Mouse (Mus musculus): ENCODE data around the gene Ints14. TPM values are rescaled to one million over a fixed set of nuclear protein-coding genes. Genes with fewer than 3 reads are reported as not detected.

The Ints14 gene
- 15.9 TPM for polyA plus RNA-seq (2014; fragmentation: Illumina TruSeq; extraction: RNeasy Lipid Tissue Mini Kit (QIAGEN cat#74804); ENCODE audit: low read depth, low replicate concordance)

DNA sequence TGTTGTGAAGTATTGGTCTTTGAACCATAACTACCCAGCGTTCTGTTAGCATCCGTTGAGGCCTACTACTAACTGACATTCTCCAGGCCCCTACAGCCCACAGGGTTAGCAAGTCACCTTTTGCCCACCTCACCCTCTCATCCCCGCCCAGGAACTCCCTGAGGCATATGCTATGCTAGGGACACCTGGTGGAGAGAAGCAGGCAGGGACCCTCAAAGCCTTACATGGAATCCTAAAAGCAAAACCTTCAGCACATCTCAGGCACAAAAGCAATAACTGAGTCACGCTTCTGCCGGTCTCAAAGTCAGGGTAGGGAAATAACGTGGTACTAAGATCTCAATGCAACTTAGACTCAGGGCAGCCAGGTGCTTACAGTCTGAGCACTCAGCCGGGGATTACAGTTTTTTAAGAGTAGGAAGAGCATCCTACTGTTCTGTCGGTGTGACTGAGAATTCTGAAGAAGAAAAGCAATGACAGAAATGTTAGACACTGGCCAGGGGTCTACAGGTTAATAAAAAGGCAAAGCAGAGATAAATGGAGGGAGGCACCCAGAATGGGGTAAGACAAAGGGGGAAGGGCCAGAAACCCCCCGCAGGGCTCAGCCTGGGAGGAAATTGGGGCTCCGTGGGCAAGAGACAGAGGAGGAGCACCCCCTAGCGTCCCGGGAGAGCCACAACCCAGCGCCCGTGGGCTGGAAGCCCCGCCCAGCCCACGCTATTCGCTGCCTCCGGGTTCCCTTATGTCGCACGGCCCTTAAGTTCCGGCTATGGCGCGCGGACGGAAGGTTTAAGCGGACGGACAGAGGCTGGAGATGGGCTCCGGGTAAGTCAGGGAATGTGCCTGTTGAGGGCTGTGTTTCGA is at the start of gene Ints14:
Gene Ints14 (plus strand): TSS at position 789 of the 861 bp plus-strand sequence.

DNA sequence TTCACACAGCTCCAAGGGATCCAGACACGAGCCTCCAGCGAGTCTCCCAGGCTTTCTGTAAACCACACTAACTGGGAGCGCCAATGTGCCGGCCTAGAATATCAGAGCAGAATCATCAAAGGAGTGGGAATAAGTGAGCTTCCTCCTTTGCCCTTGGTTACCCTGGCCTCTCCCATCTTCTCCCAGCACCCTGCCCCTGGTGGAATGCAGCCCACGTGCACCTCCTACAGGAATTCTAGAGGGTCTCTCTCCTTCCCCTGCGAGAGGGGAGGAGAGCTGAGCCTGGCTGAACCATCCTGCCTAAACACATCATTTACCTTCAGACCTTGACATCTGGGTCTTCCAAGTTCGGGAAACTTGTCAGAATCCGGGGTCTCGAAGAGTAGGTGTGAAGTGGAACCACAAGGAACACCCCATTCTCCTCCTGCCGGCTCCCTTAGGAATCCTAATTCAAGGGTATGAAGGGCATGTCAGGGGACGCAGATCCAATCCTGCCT is 9.5 kb upstream of the Ints14 start, which contains the start of gene Slc24a1:
Gene Slc24a1 (minus strand): TSS at position 447 of the 497 bp plus-strand sequence.

DNA sequence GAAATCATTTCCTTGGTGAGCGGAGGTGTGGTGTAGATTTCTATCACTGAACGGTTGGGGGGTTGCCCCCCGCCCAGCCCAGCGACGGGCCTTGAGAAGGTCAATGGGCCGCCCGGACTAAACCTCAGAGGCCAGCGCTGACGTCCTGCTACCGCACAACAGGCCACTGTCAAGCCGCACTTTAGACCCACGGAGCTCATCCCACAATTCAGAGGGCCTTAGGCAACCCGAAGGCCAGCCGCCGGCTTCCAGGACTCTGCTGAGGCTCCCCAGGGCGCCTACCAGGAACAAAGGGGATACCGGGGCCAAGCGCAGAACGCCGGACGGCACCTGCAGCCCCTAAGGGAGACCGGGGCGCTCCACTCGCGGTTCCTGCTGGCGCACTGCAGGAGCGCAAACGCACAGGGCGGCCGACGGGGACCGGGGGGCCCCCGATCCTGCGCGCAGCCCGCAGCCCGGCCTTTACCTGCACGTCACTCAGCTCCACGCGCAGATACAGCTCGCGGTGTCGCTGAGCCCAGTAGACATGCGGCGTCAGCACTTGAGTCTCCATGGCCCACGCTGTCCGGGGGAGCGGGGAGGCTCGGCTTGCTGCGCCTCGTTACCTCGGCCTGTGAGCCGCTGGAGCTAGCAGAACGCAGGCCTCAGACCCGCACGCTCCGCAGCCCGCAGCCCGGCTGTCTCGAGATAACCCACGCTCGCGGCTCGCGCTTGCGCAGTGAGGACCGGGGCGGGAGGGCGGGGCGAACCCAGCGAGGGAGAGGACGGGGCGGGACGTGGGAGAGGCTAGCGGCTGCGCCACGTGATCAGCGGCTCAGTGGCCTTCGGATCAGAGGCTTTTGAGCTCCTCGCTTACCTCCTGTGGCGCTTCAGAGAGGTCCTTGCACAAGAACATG is 60.5 kb downstream of the Ints14 start, which contains the start of gene Hacd3:
Gene Hacd3 (minus strand): TSS at position 703 of the 896 bp plus-strand sequence.

DNA sequence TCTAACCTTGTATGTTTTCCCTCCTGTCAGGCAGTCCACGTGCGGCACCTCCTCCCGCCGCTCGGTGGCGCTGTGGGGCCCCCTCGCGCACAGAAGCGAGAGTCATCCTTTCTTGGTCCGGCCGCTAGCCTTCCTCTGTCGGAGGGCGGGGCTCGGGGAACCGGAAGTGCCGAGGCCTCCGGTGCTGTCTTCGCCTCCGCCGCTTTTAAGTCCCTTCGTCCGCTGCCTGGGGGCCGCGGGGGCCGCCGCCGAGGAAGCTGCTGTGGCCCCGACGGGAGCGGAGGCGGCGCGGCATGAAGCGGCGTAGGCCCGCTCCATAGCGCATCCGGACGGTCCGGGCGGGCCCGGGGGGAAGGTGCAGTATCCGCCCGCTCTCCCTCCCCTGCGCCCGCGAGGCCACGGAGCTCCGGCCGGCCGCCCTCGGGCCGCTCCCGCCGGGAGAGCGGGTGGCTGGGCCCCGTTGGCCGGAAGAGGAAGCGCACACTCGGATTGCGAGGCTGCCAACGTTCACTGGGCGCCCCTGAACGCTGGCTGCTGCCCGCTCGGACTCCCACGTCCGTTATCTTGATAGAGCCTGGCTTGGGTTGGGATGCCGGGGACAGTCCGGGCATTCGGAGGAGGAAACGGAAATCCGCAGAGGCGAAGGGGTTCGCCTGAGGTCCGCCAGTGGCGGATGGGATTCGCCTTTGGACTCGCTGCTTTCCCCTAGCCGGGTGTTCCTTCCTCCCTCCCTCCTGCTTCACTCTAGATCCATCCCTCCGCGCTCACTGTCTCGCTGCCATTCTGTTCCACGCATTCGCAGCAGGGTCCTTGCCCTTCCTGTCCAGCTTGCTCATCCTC is 71.8 kb downstream of the Ints14 start, which contains the start of gene Dpp8:
Gene Dpp8 (plus strand): TSS at position 146 of the 840 bp plus-strand sequence.

Other genes starting within 250 kb of the Ints14 start
- 116 TPM for gene Rab11a, start 223.1 kb upstream of the Ints14 start, polyA plus RNA-seq (2014; fragmentation: Illumina TruSeq; extraction: RNeasy Lipid Tissue Mini Kit (QIAGEN cat#74804); ENCODE audit: low read depth, low replicate concordance)
- gene Dennd4a, start 149.6 kb upstream of the Ints14 start, polyA plus RNA-seq (2014; fragmentation: Illumina TruSeq; extraction: RNeasy Lipid Tissue Mini Kit (QIAGEN cat#74804); ENCODE audit: low read depth, low replicate concordance) = 5.3 TPM
- 0.13 TPM for gene Slc24a1, start 9.3 kb upstream of the Ints14 start, polyA plus RNA-seq (2014; fragmentation: Illumina TruSeq; extraction: RNeasy Lipid Tissue Mini Kit (QIAGEN cat#74804); ENCODE audit: low read depth, low replicate concordance)
- 23.9 TPM for gene Hacd3, start 60.8 kb downstream of the Ints14 start, polyA plus RNA-seq (2014; fragmentation: Illumina TruSeq; extraction: RNeasy Lipid Tissue Mini Kit (QIAGEN cat#74804); ENCODE audit: low read depth, low replicate concordance)
- gene Dpp8, start 71.5 kb downstream of the Ints14 start, polyA plus RNA-seq (2014; fragmentation: Illumina TruSeq; extraction: RNeasy Lipid Tissue Mini Kit (QIAGEN cat#74804); ENCODE audit: low read depth, low replicate concordance) = 64.1 TPM
- 7.6 TPM for gene Igdcc4, start 140.6 kb downstream of the Ints14 start, polyA plus RNA-seq (2014; fragmentation: Illumina TruSeq; extraction: RNeasy Lipid Tissue Mini Kit (QIAGEN cat#74804); ENCODE audit: low read depth, low replicate concordance)
- not detected for gene Igdcc3, start 180.3 kb downstream of the Ints14 start, polyA plus RNA-seq (2014; fragmentation: Illumina TruSeq; extraction: RNeasy Lipid Tissue Mini Kit (QIAGEN cat#74804); ENCODE audit: low read depth, low replicate concordance)
- gene Parp16, start 234.4 kb downstream of the Ints14 start, polyA plus RNA-seq (2014; fragmentation: Illumina TruSeq; extraction: RNeasy Lipid Tissue Mini Kit (QIAGEN cat#74804); ENCODE audit: low read depth, low replicate concordance) = 3.2 TPM

All from heart, adult 10 weeks (tissue).